Mouse (Mus musculus) forebrain, embryonic 14.5 days (tissue): ENCODE results near the gene Gm5244. TPM values are rescaled to one million over a fixed set of nuclear protein-coding genes. Genes with fewer than 3 reads are reported as not detected.

Experiments
- ATAC-seq: fragments of 200-750 bp; cut with Nextera tagmentation; 2 replicates; pipeline ENCODE4 v1.8.0; 2017; ENCODE audit warnings: mild to moderate bottlenecking, moderate library complexity
- DNase-seq: peaks from one replicate; pipeline ENCODE4 v3.0.0-alpha.2; 2015; ENCODE audit warnings: low spot score
- H3K27ac ChIP-seq: fragments of 300-500 bp; sonication (generic); 2 replicates; pipeline ENCODE4 v1.5.1; 2014; ENCODE audit warnings: low read depth, mild to moderate bottlenecking, control low read depth, low read length, moderate library complexity
- H3K27me3 ChIP-seq: fragments of 300-500 bp; sonication (generic); replicated peaks from 2 replicates; pipeline ENCODE4 v1.6.1; 2014; ENCODE audit warnings: low read length, control low read depth, mixed read lengths; ENCODE audit not compliant: control insufficient read depth, insufficient read depth
- H3K36me3 ChIP-seq: fragments of 300-500 bp; sonication (generic); 2 replicates; pipeline ENCODE4 v1.6.1; 2014; ENCODE audit warnings: low read length, control low read depth; ENCODE audit not compliant: control insufficient read depth, insufficient read depth
- H3K4me1 ChIP-seq: fragments of 300-500 bp; sonication (generic); 2 replicates; pipeline ENCODE4 v1.6.1; 2014; ENCODE audit warnings: antibody characterized with exemption, low read length, control low read depth; ENCODE audit not compliant: control insufficient read depth, insufficient read depth
- H3K4me2 ChIP-seq: fragments of 300-500 bp; sonication (generic); 2 replicates; pipeline ENCODE4 v1.6.1; 2014; ENCODE audit warnings: mild to moderate bottlenecking, control low read depth, low read length
- H3K4me3 ChIP-seq: fragments of 300-500 bp; sonication (generic); 2 replicates; pipeline ENCODE4 v1.5.1; 2014; ENCODE audit warnings: low read depth, low read length, control low read depth
- H3K9ac ChIP-seq: fragments of 300-500 bp; sonication (generic); 2 replicates; pipeline ENCODE4 v1.6.1; 2014; ENCODE audit warnings: mild to moderate bottlenecking, low read length, control low read depth, moderate library complexity
- H3K9me3 ChIP-seq: fragments of 300-500 bp; sonication (generic); replicated peaks from 2 replicates; pipeline ENCODE4 v1.6.1; 2016; ENCODE audit warnings: low read length, control low read depth, mixed read lengths; ENCODE audit not compliant: control insufficient read depth
- whole genome bisulfite sequencing: fragments of 180-500 bp; shearing (Covaris S2); extraction: QIAGEN DNeasy Blood & Tissue Kit; methylation state at CpG from one replicate; pipeline ENCODE4 v1.1.7; 2014; 5-methylcytosine and 5-hydroxymethylcytosine counted together
- polyA plus RNA-seq: library from polyadenylated mRNA; unstranded; fragments of >200 nt; fragmentation: Nextera tagmentation; extraction: Ambion mirVana; gene quantifications from 2 replicates; pipeline ENCODE4 v1.2.1, GENCODE M21; 2014

Gene Gm5244
- not detected in 2 replicates for polyA plus RNA-seq

DNA sequence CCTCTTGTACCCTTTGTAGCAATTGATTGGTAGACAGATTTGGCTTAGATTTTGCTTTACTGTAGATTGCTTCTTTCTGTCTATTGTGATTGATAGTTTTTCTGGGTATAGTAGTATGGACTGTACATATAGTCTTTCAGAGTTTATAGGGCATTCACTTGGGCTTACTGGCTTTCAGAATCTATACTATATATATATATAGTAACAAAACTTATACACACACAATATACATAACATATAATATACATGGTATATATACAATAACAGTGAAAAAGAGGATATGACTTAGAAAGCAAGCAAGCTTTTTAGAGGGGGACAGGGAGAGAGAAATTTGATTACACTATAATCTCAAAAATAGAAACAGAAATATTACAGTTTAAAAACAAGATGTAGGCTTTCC lies at the start of gene Gm5244:
Gene Gm5244, plus strand, starts transcription at position 301 of the 400 bp plus-strand sequence.
- Histone ChIP-seq H3K4me2 (no peak within 1 kb of the TSS), H3K36me3 (no peaks in the 10 kb centered on the region)

DNA sequence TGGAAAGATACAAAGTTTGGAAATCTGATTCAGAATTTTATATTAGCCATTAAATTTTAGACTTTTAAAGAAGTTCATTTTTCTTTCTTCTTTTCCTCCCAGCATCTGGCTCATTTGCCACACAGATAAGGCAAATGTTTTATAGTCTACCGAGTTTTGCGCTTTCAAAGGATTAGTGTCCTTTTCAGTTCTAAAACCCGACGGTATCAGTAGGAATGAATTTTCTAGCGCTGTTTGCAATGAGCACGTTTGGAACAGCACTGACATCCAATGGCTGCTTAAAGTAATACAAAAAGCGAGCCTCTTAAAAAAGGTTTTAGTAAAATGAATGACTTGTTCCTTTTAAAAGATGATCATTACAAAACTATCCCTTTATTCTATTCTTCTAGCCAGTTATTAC lies 49.4 kb upstream of the Gm5244 start:
- no peaks in the 10 kb centered on the region for H3K9me3 ChIP-seq
- H3K4me2 ChIP-seq = peak overlapping the region; percentile 83
- DNase-seq (peak; percentile 64), ATAC-seq (no peak)
- no peaks in the 10 kb centered on the region for H3K27me3 ChIP-seq
- H3K27ac ChIP-seq = peak overlapping the region; percentile 99; the same call in 1 of the 2 replicates
- H3K36me3 ChIP-seq = no peaks in the 10 kb centered on the region
- H3K4me3 ChIP-seq = peak overlapping the region; percentile 86
- H3K4me1 ChIP-seq = no peaks in the 10 kb centered on the region
- peak overlapping the region; percentile 67; the same call in 1 of the 2 replicates for H3K9ac ChIP-seq
- 1% methylated on average over 7 of the region's 7 CpGs for WGBS

More for the DNA sequence above, at the start of gene Gm5244:
- no peaks in the 10 kb centered on the region for H3K27me3 ChIP-seq
- no peak for ATAC-seq
- H3K4me3 ChIP-seq = no peak within 1 kb of the TSS
- H3K4me1 ChIP-seq = no peaks in the 10 kb centered on the region
- no peak within 1 kb of the TSS for H3K27ac ChIP-seq
- no peaks in the 10 kb centered on the region for H3K9me3 ChIP-seq
- no peak within 1 kb of the TSS for H3K9ac ChIP-seq
- no peak for DNase-seq

DNA sequence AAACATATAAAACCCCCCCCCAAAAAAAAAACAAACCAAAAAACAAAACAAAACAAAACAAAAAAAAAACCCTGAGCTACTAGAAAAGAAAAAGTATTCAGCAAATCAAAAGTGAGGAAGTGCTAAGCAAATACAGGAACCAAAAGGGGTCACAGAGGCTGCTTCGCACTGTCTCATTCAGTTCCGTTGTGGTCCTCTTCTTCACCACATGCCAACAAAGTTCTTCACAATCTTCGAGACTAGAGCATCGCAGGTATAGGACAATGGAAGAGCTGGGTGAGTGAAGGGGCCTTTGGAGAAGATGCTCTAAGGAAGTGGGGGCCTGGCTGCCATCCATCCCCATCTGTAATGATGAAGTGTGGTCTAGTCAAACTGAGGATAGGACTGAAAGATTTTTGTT lies 48.1 kb upstream of the Gm5244 start:
- DNase-seq (no peak), ATAC-seq (no peak)
- H3K4me3 ChIP-seq = no peak overlapping the region
- H3K27ac ChIP-seq = no peak overlapping the region
- H3K9ac ChIP-seq = no peak overlapping the region
- WGBS = 83% methylated on average over 4 of the region's 4 CpGs
- no peak overlapping the region for H3K4me2 ChIP-seq
- H3K27me3 ChIP-seq = no peaks in the 10 kb centered on the region
- H3K4me1 ChIP-seq = no peaks in the 10 kb centered on the region
- H3K36me3 ChIP-seq = no peaks in the 10 kb centered on the region
- H3K9me3 ChIP-seq = no peaks in the 10 kb centered on the region

DNA sequence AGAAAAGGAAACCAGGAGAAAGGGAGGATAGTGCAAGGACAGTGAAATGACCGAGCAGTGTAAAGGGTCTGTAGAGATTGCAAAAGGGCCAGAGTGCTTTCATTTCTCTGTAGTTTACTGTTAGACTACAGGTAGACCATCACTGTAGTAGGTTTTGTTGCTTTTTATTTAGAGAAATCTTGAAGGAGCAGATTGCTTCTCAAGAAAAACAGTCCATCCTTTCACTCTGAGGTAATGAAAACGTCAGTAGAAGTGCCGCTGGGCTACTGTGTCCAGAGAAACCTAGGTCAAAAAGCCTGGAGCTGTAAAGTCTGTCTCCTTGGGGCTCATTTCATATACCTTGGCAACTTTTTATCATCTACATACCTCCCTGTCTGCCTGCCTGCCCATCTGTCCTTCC lies 47.4 kb upstream of the Gm5244 start:
- Histone ChIP-seq H3K9ac (no peak overlapping the region), H3K4me2 (no peak overlapping the region), H3K27me3 (no peaks in the 10 kb centered on the region), H3K36me3 (no peaks in the 10 kb centered on the region), H3K9me3 (no peaks in the 10 kb centered on the region), H3K4me1 (no peaks in the 10 kb centered on the region), H3K27ac (no peak overlapping the region), H3K4me3 (no peak overlapping the region)
- 88% methylated on average over 3 of the region's 3 CpGs for WGBS
- no peak for ATAC-seq
- DNase-seq = no peak

DNA sequence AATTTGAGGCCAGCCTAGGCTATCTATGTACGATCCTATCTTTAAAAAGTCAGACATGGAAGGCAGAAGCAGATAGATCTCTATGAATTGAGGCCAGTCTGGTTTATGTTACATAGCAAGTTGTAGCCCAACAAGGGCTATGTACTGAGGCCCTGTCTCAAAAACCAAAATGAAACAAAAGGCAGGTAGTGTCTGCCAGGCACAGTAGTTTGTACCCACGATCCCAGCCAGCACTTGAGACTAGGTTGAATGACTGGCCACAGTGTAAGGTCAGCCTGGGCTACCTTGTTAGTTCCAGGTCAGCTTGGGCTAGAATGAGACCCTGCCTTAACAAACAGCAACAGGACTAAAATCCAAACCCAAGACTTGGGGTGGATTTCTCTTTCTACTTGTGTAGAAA lies 45.9 kb upstream of the Gm5244 start:
- no peak for DNase-seq
- H3K4me2 ChIP-seq = no peak overlapping the region
- no peaks in the 10 kb centered on the region for H3K27me3 ChIP-seq
- no peak overlapping the region for H3K27ac ChIP-seq
- H3K9ac ChIP-seq = no peak overlapping the region
- ATAC-seq = no peak
- no peak overlapping the region for H3K4me3 ChIP-seq
- H3K36me3 ChIP-seq = no peaks in the 10 kb centered on the region
- H3K4me1 ChIP-seq = no peaks in the 10 kb centered on the region
- 80% methylated on average over 2 of the region's 2 CpGs for WGBS
- no peaks in the 10 kb centered on the region for H3K9me3 ChIP-seq

DNA sequence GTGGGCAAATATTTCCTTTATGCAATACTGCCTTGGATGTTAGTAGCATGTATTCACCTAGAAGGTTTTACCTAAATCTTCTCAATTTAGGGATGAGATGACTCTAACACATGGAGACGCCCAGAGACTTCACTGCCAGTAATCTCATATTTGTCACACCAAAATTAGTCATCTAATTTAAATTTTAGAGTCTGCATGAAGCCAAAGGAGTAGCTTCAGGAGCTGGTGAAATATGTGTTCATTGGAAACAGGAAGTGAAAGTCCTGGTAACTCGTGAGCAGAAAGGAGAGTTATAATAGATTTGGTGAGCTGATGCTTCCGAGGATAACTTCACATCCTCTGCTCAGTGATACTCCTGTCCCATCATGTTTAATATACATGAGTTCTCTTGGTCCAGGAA lies 45.4 kb upstream of the Gm5244 start:
- Histone ChIP-seq H3K4me3 (no peak overlapping the region), H3K36me3 (no peaks in the 10 kb centered on the region), H3K4me1 (no peaks in the 10 kb centered on the region), H3K9me3 (no peaks in the 10 kb centered on the region), H3K27ac (no peak overlapping the region), H3K4me2 (no peak overlapping the region), H3K9ac (no peak overlapping the region), H3K27me3 (no peaks in the 10 kb centered on the region)
- DNase-seq (no peak), ATAC-seq (no peak)
- WGBS = 75% methylated on average over 3 of the region's 3 CpGs

DNA sequence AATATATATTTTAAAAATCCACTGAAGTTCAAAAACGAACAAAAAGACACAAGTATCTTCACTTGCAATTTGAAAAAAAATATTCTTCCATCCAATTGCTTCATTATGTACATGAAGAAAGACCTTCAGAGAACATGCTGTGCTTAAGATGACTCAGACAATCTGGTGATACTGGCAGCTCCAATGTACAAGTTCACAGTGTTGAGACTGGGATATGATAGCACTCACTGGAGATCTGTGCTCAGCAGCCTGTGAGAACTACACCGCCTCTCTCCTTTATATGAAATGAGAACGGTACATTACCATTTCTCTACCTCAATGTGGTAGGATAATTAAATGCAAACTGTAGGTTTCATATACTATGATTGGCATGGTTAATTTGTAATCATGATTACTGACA lies 43.7 kb upstream of the Gm5244 start:
- Histone ChIP-seq H3K4me3 (no peak overlapping the region), H3K9ac (no peak overlapping the region), H3K9me3 (no peaks in the 10 kb centered on the region), H3K4me1 (no peaks in the 10 kb centered on the region), H3K27ac (no peak overlapping the region), H3K4me2 (no peak overlapping the region), H3K36me3 (no peaks in the 10 kb centered on the region), H3K27me3 (no peaks in the 10 kb centered on the region)
- ATAC-seq (no peak), DNase-seq (no peak)
- WGBS = 75% methylated on average over 3 of the region's 3 CpGs

DNA sequence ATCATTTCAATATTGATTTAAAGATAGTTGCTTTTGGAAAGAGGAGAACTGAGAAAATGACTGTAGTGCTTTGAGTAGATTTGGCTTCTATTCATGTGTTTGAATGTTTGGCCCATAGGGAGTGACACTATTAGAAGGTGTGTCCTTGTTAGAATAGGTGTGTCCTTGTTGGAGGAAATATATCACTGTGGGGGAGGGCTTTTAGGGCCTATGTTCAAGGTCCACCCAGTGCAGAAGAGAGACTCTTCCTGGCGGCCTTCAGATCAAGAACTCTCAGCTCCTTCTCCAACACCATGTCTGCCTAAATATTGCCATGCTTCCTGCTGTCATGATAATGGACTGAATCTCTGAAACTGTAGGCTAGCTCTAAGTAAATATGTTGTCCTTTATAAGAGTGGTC lies 42.2 kb upstream of the Gm5244 start:
- 90% methylated on average over 1 of the region's 1 CpGs for WGBS
- DNase-seq (no peak), ATAC-seq (no peak)
- Histone ChIP-seq H3K9me3 (no peaks in the 10 kb centered on the region), H3K4me1 (no peaks in the 10 kb centered on the region), H3K4me3 (no peak overlapping the region), H3K4me2 (no peak overlapping the region), H3K36me3 (no peaks in the 10 kb centered on the region), H3K27me3 (no peaks in the 10 kb centered on the region), H3K9ac (no peak overlapping the region), H3K27ac (no peak overlapping the region)

DNA sequence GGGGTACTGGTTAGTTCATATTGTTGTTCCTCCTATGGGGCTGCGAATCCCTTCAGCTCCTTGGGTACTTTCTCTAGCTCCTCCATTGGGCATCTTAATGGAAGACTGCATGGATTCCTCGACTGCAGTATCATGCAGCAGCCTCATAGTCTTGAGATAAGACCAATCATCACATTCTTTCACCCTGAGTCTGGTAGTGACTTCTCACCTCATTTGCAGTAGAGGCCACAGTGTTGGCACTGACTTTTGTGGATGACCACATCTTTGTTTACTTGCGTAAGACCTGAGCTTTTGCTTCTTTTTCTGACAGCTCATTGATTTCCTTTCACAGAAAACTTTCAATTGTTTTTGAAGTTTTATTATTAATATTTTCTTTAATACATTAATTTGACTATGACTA lies 40.8 kb upstream of the Gm5244 start:
- no peak overlapping the region for H3K27ac ChIP-seq
- no peaks in the 10 kb centered on the region for H3K4me1 ChIP-seq
- H3K9ac ChIP-seq = no peak overlapping the region
- no peak overlapping the region for H3K4me2 ChIP-seq
- no peaks in the 10 kb centered on the region for H3K36me3 ChIP-seq
- H3K27me3 ChIP-seq = no peaks in the 10 kb centered on the region
- WGBS = 83% methylated on average over 3 of the region's 3 CpGs
- no peaks in the 10 kb centered on the region for H3K9me3 ChIP-seq
- no peak overlapping the region for H3K4me3 ChIP-seq
- DNase-seq = no peak
- ATAC-seq = no peak
